Mouse (Mus musculus) B cell, adult 2 months (primary cell): ENCODE data around the gene Cryba4.

Experiments
- DNase-seq, 2 experiments: peaks; one replicate each; pipeline ENCODE4 v3.0.0; 2022

Gene Cryba4

DNA sequence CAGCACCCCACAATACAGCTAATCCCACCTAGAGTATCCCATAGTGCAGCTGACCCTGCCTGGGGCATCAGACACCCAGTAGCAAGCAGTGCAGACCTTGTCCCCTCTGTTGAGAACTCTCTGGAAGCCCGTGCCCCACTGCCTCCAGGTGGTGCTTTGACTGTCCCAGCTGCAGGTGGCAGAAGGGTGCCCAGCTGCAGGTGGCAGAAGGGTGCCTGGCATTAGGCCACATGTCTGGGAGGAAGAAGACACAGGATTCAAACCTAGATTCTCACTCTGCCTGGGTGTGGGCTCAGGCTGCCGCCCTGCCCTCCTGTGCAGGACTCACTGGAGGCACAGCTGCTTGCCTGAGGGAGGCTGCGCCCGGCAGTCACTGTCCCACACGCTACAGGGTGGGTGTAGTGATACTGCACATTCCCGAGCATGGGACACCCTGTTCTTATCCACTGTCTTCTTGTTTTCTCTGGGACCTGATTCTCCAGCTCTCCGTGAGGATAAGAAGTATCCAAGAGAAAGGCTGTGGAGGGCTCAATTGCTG lies 33.3 kb upstream of the Cryba4 start:
- DNase-seq: no peak

- DNase-seq: no peak
These were observed 31.9 kb upstream of the Cryba4 start for GRCm38 (mm10) chr5:112284203-112284582.

DNA sequence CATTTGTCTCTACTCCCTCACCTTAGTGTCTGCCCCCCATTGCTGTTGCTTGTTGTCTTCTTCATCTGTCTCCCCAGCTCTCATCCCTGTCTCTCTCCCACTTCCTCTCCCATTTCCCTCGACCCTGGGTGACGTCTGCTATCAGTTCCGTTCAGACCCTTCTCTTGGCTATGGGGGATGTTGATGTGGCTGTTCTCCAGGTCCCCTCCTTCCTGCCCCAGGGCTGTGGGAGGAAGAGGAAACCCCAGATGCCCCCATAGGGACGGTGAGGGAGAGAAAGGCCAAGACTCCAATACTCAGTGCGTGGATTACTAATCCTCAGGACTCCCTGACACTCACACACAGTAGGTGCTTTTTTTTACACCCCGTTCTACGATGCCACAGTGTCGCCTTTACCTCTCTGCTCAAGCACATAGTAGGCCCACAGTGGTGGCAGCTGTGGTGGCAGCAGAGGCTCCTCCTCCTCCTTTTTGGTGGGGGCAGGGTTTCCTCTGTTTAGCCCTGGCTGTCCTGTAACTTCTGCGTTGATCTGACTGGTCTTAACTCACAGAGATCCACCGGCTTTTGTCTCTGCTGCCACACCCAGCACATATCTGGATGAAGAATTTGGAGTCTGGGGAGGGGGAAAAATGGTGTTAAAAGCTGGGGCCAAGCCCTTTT lies 31.4 kb upstream of the Cryba4 start:
- no peak for DNase-seq

DNA sequence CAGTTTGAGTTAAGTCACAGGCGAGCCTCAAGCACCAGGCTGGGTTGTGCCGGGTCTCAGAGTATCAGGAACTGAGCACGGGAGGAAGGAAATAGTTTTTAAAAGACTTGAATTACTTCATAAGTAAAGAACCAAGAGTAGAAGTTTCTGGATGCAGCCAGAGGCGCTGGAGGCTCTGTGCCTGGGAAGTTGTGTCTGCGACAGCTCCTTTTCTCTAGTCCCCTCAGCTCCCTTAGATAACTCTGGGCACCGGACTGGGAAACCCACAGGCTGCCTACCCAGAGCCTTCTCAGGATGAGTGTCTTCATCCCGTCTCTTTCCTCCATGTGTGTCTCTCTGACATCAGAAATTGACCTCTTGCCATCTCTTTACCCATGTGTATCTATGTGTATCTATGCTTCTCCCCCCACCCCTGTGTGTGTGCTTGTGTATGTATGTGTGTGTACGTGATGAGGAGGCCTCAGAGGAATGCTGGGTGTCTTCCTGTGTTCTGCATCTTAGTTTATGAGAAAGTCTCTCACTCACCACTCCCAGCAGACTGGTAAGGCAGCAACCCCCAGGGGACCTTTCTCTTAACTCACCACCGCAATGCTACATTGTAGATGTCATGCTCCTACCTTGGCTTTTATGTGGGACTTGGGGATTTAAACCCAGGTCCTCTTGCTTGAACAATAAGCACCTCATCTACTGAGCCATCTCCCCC lies 30.6 kb upstream of the Cryba4 start:
- peak; percentile 54 to 63 for DNase-seq

GRCm38 (mm10) chr5:112282123-112282779 lies 29.9 kb upstream of the Cryba4 start:
- DNase-seq: no peak

DNA sequence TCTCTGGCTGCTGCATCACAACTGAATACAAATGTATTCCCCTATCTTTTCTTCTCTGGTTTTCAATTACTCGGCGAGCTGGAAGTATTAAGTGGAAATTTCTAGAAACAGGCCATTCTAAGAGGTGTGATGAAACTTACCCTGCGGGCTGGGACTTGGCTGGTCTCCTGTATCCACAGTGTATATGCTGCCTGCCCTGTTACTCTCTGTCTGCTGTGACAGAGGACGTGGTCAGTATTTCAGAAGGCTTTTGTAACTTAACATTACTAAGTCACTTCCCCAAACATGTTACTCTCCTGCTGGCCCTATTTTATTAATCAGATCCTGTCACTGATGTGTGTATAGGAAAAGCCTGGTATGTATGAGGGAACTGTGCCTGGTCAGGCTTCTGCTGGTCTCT lies 29.4 kb upstream of the Cryba4 start:
- DNase-seq: no peak

GRCm38 (mm10) chr5:112280863-112281660 lies 28.7 kb upstream of the Cryba4 start:
- DNase-seq: no peak

DNA sequence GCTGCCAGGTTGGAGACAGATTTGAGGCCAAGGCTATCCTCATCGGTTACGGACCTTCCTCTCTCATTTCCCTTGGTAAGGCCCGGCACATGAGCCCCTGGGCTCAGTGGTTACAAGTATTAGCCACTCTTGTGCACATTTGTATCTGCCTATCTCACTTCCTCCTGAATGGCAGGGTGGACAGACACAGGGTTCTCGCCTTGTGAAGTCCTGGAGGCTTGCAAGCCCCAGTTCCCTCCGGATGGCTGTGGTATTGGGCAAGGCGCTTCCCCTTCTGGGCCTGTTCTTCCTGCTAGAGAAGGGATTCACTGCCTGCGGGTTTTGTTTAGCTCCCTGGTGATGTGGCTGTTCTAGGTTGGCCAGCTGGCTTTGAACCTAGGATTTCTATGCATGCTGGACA lies 27.8 kb upstream of the Cryba4 start:
- DNase-seq: no peak

DNA sequence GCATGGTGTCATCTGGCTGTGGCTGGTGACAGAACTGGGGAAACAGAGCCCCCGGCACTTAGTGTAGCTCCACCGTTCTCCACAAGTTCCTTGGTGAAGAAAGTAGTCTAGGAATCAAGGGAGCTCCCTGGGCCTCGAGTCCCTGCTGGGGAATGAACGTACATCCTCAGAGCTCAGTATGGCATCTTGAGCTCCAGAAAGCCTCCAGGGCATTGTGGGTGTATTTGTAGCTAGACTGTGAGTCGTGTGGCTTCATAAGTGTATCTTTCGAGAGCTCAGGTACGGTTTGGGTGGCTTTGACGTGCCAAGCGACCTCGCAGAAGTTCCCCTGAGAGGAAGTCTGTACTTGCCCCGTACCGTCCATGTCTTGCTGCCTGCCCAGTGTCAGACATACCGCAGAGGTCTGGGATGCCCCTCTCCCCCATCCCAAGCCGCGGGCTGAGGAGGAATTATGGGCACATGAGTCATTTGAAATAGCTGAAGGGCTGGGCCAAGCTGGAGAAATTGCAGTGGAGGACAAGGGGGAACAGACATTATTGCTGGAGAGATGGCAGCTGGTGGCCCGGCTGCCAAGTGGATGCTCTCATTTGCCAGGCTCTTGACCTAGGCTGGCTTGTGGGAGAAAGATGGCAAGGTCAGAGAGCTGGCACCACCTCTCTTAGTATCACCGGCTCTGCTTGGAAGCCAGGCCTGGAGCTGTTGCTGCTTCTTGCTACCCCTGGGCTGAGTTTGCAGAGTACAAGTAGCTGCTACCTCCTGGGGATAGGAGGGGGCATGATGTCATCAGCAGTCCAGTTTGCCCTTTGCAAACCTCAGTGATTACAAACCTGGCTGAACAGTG lies 27.1 kb upstream of the Cryba4 start:
- DNase-seq: no peak

- no peak for DNase-seq
These were observed 25.7 kb upstream of the Cryba4 start for GRCm38 (mm10) chr5:112277906-112278470.

DNA sequence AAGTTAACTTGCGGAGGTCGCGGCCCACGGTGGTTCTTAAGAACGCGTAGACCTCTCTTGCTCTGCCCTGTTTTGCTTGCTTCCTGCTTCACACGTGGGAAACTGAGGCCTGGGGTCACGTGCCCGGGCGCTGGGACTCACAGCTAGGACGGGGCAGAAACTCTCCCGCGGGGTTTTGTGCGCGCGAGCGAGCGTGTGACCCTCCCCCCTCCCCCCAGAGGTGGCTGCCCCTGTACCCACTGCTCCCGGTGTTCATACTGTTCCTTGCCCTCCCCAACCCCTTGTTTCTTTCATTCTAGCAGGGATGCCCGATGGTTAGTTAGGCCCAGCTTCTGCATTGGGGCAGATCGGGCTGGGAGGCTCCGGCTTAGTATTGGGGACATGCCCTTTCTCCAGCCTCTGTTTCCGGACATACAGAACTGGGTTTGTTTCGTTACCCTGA lies 24.6 kb upstream of the Cryba4 start:
- peak; percentile 49 to 59 for DNase-seq

DNA sequence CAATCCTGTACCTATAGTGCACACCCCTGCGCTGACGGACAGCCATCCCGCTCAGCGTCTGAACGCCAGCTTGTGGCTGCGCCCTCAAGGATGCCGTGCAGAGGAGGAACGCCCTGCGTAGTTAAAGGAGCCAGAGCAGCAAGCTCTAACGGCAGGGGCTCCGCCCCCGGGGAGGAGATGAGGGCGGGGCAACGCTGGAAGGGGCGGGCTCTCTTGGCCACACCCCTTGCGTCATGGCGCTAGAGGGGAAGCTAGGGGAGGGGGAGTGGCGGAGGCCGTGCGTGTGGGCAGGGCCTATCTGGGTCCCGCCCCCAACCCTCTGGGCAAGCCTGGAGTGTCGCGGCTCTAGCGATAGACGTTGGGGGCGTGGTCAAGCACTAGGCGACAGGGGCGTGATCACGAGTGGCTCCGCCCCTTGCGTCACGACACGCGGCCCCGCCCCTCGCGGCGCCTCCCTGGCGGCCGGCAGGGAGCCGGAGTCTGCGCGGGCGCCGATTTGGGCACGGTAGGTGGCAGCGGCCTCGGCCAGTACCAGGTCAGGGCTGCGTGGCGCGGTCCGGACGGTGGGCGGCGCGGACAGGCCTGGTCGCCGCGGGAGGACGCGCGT lies 24.1 kb upstream of the Cryba4 start, which contains the start of gene Tpst2:
Tpst2 (plus strand) TSS at position 425 of the 607 bp plus-strand sequence.
- peak; percentile 100 for DNase-seq

GRCm38 (mm10) chr5:112275021-112275804 lies 22.9 kb upstream of the Cryba4 start:
- DNase-seq: no peak

- DNase-seq: peak; percentile 74 to 78
These were observed 21.6 kb upstream of the Cryba4 start for GRCm38 (mm10) chr5:112273746-112274463.

GRCm38 (mm10) chr5:112272934-112273333 lies 20.6 kb upstream of the Cryba4 start:
- DNase-seq: peak; percentile 36 to 49

DNA sequence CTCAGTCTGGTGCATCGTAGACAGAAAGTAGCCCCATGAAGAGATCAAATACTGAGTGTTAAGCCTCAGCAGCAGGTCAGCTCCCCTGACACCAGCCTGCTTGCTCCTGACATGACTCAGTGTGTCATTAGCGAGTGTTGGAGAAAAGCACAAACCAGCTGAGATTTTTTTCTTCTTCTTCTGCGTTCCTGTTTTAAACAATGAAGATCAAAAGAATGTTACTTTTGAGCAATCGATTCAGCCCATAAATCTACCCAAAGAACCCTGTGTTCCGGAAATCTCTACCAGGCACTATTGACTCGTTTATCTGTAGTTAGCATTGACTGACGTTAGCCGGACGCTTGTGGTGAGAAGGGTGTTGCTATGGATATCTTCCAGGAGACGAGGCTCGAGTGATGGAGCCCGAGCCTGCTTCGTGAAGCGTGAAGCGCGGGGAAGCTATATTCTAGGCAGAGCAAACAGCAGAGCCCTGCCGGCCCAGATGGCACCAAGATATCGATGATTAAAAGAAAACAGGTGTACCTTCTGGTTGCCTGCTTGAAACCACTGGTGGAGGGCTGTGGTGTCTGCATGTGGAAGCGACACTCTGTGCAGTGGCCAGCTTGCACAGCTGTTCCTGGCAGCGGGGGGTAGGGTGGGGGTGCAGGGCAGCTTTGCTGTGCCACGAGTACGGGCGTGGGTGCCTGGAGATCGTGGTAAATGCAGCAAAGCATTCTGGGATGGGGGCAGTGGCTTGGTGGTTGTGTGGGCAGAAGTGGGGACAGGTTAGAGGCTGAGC lies 18.6 kb upstream of the Cryba4 start:
- peak; percentile 59 to 62 for DNase-seq

DNA sequence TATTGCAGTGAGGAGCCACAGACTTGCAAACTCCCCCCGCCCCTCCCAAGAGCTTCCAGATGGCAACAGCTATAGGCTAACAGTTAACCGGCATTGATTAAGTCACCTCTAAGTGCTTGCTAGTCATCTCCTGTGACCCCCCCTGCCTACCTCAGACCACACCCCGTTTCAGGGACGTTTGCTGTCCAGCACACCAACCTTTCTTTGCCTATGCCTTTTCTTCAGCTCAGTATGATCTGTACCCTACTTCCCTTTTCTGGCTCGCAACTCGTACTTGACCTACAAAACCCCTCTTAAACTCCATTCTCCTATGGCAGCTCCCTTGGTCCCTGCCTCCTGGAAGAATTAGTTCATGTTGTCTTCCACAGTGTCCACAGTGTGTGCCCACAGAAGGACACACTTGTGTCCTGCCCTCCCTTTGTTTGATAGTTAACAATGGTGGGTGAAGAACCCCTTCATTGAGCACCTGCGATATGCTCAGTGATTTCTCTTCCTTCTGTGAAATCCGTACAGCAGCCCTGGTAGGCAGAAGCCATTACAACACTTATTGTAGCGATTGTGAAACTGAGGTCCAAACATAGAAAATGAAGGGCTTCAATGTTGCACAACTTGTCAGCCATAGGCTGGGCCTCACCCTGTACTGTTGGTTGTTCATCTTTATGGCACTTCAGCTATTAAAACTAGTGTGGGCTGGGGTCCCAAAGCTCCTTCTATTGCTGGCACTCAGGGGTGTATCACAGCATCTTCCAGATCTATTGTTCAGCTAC lies 13.9 kb upstream of the Cryba4 start:
- DNase-seq: peak; percentile 64 to 67

DNA sequence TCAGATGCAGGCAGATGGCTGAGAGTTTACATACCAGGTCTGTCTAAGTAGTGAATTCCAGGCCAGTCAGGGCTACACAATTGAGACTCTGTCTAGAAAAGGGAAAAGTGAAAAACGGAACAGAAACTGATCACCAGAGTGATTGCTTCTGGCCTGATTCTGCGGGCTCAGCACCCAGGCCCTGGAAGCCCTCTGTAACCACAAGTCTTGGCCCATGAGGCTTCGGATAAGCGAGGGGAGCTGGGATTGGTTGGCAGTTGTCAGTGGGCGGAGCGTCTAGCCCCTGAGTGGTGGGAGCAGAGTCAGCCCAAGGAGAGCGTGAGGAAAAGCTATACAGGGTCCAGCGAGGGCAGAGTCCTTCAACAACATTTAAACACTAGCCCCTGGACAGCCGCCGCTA lies 13.2 kb upstream of the Cryba4 start:
- DNase-seq: peak; percentile 61 to 63
